Mouse (Mus musculus) ovary, postnatal 10 days (tissue): ENCODE results near the gene Prr14l.
A peak's percentile ranks its signal among the peaks of the same experiment; 100 is the strongest.
"Not testable (repeated sequence)": the region's sequence is repeated elsewhere in the genome, so short reads cannot be mapped to it uniquely, and the experiment has no call there.

Source experiments
- DNase-seq: peaks from one replicate; pipeline ENCODE4 v3.0.0; 2022; ENCODE audit warnings: low spot score

The Prr14l gene

DNA sequence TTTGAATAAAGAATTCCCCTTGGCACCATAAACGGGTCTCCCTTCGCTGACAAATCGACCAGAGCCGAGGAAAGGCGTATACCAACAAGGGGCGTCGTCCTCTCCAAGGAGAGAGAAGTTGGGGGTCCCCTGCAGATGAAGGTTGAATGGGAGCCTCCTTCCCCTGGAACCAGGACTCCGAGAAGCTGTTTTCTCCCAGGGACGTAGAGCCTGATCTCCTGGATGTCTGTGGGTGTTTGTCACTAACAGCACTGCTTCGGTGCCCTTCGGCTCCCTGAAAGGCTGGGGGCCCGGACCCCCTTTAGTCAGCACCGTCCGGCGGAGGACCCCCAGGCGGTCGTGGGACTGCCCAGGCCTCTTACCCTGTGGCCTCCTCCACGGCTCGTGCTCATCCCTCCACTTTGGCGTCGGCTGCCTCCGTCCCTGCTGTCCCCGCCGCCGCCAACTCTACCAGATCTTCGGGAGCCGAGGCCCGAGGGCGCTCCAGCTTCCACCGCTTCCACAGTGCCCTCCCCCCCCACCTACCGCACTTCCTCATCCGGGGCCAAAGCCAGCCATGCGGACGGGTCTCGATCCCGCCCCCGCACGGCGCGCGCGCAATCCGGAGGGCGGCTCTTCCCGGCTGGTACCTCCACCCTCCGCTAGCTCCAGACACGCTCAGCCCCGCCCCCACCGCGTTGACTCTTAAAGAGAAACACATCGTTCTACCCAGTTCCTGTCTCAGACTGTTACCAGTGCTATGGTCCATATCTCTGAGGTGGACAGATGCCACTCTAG lies at the start of gene Prr14l:
Prr14l (minus strand) TSS at position 526 of the 777 bp plus-strand sequence.
- peak; percentile 99 for DNase-seq

DNA sequence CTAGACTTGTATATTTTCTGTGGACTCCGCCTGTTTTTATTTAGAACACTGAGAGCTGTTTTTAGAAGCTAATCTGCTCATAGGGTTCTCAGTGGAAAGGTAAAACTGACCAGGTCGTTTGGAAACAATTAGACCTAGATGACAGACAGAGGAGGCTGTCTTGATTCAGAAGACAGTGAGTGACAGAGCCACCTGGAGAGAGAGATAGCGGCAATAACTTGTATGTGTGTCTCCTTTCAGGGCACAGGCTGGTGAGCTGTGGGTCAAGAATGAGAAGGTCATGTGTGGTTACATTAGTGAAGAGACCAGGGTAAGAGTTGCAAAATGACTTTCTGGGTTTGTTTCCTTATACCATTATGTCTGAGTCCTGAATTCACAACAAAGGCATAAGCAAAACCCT lies 32.7 kb upstream of the Prr14l start:
- no peak for DNase-seq

DNA sequence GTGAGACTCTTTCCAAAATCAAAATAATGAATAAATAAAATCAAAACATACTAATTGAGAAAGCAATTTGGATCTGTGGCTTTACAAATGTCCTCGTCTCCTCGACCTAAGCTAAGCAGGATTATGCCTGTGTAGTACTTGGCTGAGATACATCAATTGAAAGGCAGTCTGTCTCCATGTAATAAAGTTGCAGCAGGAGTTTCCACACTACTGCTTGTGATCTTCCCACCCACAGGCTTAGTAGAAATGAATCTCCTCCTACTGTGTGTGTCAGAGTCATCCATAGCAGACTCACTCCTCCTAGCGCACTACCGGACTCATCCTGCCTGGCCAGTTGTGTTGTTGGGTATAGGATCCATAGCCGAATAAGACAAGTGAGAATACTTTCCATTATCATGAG lies 18.3 kb upstream of the Prr14l start:
- no peak for DNase-seq

DNA sequence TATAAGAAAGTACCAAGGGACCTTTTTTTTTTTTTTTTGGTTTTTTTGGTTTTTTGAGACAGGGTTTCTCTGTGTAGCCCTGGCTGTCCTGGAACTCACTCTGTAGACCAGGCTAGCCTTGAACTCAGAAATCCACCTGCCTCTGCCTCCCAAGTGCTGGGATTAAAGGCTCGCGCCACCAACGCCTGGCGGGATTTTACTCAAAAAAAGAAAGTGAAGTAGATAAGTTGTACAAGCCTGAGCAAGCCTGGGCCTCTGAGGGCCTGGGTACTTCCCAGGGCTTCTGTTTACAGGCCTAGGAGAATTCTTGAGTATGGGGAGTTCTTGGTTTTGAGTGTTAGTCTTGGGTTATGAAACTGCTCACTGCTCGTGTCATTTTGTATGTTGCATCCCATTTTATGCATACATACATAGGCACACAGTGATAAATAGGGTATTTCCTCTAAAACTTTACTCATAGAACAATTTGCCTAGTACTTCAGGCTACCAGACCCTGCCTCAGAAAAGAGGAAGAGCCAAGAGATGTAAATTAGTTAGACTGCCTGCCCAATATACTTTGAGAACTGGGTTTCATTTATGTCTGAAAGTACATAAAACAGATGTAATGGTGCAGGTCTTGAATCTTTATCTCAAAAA lies 15.5 kb upstream of the Prr14l start:
- DNase-seq = no peak

DNA sequence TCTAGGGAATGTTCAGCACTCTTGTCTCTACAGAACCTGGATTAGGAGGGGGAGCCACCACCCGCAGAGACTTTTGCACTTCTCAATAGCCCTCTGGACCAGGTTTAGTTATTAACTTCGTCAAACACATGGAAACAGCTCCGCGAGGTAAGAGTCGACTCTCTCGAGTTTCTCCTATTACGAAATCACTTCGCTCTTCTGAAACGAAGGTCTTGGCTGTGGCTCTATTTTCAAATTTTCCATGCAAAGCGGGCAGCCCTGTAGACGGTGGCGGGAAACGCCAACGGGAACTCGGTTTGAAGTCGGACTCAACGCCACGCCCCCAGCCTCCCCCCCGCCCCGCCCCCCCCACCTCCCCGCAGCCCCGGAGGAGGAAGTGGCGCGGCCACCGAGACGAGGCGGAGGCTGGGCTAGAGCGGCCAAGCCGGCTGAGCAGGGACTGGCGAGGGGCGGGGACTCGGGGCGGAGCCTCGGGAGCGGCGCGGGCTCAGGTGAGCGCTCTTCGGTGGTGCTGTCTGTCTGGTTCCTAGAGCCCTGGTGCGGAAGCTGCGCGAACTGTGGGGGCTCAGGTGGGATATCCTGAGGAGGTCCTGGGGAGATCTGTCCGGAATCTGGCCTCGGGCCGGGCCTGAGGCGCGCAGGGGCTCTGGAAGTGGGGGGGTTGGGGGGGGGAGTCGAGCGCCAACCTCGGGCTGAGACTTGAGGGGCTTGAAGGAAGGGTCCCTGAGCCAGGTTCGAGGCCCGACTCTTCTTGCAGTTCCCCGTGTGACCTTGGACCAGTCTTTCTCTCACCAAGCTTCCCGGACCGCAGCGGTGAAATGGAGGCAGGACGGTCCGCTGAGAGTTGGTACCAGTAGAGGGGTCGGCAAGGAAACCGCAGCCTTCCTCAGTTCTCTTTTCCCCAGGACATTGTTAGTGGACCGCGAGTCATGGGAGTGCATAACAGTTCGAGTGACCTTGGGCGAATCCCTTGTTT lies 9.5 kb upstream of the Prr14l start, which contains the start of gene Depdc5:
Depdc5 (plus strand) TSS at position 449 of the 976 bp plus-strand sequence.
- DNase-seq = peak; percentile 76

DNA sequence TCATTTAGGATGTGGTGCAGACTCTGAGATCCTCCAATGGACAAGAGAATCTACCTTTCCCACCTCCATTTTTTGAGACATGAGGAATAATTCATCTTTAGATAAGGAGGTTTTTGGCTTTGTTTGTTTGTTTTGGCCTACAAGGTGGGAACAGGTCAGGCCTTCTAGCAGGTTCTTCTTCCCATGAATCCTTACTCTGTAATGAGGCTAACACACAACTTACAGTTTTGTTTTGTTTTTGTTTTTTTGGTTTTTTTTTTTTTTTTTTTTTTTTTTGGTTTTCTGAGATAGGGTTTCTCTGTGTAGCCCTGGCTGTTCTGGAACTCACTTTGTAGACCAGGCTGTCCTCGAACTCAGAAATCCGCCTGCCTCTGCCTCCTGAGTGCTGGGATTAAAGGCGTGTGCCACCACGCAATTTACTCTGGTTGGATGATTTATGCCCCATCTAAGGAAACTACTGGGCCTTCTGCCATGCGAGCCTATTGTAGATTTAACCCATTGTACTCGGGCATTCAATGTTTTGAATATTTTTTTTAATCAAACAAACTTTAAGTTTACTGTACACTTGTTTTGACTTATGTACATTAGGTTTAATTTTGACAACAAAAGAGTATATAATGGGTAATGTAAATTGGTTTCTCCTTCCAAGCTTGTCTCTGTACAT lies 8.5 kb upstream of the Prr14l start:
- no peak for DNase-seq

DNA sequence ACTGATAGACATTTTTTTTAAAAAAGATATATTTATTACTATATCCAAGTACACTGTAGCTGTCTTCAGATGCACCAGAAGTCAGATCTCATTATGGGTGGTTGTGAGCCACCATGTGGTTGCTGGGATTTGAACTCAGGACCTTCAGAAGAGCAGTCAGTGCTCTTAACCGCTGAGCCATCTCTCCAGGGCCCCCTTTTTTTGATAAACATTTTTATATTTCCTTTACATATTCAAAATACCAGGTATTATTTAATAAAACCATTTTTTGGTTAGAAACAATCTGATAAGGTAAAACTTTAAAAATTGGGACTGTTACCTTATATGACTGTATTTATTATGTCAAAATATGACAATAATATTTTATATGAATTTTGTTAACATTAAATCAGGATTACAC lies 7.0 kb upstream of the Prr14l start:
- no peak for DNase-seq

DNA sequence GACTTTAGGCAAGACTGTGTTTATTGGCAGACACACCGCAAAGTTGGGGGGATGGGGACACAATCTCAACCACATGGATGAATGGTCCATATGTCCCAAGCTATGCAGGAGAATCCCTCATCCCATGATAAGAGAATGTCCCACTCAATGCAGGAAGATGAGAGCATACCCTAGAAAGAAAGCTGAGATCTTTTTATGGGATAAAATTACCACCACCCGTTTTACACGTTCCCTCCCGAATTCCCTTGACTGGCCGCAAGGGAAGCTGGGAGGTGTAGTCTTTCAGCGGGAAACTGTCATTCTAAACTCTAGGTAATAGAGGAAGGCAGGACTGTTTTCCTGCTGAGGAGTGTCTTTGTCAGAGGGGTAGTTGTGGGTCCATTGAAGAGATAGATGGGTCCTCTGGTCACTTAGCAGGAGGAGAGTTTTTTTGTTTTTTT lies 3.7 kb upstream of the Prr14l start:
- DNase-seq = no peak

DNA sequence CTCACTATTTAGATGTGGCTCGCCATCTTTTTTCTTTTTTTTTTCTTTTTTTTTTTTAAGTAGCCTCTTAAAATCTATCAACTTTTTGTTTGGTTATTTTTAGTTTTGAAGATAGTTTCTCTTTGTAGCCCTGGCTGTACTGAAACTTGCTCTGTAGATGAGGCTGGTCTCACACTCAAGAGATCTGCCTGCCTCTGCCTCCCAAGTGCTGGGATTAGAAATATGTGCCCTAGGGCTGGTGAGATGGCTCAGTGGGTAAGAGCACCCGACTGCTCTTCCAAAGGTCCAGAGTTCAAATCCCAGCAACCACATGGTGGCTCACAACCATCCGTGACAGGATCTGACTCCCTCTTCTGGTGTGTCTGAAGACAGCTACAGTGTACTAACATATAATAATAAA lies 1.2 kb upstream of the Prr14l start:
- not testable (repeated sequence) for DNase-seq

DNA sequence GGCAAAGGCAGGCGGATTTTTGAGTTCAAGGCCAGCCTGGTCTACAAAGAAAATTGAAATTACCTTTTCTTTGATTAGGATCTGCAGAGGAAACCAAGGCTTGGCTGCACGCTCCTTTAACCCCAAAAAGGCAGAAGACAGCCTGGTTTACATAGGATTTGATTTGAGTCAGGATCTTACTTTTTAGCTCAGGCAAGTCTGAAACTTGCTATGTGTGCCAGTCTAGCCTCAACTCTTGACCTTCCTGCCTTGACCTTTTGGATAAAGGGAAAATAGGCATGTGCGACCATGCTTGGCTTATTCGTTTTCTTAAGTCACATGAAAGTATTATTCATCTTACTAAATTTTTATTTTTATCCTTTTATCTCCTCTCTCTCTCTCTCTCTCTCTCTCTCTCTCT lies 762 bp upstream of the Prr14l start:
- DNase-seq = no peak

DNA sequence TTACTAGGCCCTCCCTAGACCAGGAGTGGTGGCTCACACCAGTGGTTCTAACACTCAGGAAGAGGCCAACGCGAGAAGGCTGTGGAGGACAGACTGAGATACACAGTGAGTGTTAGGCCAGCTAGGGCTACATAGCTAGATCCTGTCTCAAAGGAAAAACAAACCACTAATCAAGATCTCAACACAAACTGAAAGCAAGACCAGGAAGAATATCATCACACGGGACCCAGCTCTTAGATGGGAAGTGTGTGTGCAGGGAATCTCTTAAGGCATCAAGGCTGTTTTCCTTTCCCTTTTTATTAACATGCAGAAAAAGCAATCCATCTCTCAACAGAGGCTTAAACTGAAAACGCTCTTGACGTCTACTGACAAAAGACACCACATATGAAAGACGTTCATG lies 2.0 kb downstream of the Prr14l start:
- no peak for DNase-seq

DNA sequence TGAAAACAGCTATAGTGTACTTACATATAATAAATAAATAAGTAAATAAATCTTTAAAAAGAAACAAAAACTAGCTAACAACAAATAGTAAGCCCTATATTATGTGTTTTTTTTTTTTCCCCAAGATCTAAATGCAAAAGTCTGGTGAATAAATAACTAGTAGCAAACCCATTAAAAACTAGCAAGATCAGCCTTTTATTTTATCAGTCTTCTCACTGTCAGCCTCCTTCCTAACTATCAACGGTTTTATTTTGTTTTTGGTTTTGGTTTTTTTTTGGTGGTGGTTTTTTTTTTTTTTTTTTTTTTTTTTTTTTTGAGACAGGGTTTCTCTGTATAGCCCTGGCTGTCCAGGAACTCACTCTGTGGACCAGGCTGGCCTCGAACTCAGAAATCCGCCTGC lies 4.5 kb downstream of the Prr14l start:
- not testable (repeated sequence) for DNase-seq

DNA sequence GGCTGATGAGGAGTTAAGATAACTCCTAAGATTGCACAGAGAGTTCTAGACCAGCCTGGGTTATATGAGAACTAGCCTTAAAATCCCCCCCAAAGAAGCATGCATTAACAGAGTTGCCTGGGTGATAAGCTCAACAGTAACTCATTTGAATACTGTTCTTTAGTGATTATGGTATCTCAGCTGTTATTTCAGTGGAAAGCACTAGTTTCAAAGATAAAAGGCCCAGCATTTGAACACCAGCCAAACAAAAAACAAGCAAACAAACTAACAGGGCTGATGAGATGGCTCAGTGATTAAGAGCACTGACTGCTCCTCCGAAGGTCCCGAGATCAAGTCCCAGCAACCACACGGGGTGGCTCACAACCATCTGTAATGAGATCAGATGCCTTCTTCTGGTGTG lies 4.9 kb downstream of the Prr14l start:
- no peak for DNase-seq

DNA sequence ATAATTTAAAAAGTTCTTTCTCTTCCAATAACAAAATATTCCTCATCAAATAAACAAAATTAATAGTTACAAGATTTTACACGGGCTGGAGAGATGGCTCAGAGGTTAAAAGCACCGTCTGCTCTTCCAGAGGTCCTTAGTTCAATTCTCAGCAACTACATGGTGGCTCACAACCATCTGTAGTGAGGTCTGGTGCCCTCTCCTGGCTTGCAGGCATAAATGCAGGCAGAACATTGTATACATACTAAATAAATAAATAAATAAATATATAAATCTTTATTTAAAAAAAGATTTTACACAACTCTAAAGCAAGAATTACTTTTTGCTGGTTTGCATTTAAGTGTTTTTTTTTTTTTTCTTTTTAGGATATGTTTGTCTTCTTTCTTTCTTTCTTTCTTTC lies 14.0 kb downstream of the Prr14l start:
- no peak for DNase-seq

DNA sequence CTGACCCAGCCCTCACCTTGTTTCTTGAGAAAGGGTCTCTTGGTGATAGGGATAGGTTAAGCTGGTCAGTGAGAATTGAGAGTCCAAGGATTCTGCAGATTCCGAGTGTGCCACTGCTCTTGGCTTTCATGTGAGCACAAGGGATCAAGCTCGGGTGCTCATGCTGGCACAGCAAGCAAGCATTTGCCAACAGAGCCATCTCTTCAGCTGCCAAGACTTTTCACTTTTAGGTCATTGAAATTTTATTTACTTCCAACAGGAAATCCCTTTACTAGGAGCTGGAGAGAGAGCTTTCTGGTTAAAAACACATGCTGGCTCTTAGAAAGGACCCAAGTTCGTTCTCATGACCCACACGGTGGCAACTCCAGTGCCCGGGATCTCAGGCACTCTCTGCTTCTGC lies 17.1 kb downstream of the Prr14l start:
- no peak for DNase-seq

DNA sequence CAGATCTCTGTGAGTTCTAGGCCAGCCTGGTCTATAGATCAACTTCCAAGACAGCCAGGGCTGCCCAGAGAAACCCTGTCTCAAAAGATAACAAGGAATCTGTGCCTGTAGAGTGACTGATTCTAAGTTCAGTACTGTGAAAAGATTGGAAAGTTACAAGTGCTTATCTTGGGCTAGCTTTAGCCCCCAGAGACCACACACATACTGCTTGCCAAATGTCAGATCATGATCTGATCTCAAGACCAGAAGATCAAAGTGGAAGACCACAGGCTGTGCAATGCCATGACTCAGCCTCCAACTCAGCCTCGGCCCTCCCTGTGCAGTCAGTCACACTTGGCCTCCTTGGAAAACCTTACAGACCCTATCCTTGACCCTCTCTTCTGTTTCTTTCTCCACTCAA lies 19.6 kb downstream of the Prr14l start:
- no peak for DNase-seq

DNA sequence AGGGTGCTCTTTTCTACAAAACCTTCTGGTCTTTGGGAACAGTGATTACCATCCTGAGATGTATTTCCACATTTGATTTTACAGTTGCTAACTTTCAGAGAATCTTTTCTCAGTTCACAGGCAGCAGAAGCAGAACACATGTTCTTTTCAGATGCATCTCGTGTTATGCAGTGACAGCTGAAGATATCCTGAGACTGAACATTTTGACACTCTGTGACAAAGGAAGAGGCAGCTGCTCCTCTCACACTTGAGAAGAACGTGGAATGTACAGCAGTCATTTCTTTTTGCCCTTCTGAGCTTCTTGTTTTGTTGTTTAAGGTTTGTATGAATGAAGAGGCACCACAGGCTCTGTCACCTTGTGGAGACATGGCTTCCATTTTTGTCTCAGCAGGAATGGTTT lies 24.0 kb downstream of the Prr14l start:
- DNase-seq = no peak

DNA sequence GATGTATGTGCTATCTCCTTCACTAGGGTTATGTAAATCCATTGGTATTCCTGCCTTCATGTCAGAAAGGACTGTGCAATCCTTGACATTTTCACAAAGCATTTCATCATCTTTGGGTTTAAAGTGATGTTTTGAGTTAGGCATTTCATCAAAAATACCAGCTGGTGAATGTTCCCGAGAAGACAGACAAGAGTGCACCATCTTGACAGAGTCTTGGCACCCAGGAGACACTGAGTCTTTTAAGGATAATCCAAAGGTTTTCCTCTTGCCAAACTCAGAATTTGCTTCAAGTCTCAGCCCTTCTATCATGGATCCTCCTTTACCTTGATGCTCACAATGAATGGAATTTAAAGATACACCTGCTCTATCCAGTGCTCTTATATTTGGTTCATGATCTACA lies 25.3 kb downstream of the Prr14l start:
- not testable (repeated sequence) for DNase-seq

DNA sequence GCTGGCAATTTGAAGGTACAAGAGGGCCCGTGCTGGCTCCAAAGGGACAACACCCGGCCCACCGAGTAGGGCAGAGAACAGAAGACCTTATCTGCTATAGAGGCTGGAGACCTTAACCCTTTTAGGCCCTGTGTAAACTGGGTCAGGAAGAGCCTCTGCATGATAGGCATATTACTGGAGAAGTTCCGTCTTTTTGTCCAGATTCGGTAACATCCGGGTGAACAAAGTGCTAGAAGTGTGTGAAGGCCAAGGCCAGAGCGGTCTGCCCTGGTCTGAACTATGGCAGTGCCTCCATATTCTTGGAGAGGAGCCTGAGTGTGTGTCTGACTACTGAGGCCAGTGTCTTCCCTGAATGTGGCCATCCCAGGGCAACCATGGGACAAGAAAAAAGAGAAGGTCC lies 27.0 kb downstream of the Prr14l start, which contains the start of gene Gm20671:
Gm20671 (minus strand) TSS at position 101 of the 400 bp plus-strand sequence.
- DNase-seq = no peak

DNA sequence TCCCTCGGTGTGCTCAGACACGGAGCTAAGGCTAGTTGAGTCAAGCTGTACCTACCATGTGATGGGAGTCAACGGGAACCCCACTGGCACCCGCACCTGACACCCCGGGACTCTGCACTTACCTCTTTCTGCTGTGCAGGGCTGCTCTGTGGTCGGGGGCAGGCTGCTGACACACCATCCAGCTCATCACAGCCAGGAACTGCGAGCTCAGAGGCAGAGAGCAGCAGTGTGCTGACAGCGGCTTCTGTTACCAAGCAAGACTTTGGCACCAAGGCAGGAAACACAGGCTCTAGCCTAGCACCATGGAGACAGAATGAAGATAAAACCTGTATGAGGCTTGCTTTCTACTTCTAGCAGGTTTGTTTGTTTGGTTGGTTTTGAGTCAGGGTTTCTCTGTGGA lies 33.6 kb downstream of the Prr14l start:
- no peak for DNase-seq

DNA sequence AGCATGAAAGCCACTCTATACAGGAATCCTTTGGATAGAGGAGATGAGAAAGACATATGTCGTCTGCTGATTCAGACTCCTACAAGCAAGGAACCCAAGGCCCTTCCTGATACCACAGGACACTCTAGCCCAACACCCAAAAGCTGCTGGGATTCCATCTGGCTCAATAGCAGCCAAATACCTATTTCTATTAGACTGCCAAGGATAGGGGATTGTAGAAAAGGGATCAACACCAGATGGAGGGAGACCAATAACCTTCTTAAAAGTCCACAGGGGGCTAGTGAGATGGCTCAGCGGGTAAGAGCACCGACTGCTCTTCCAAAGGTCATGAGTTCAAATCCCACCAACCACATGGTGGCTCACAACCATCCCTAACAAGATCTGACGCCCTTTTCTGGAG lies 38.7 kb downstream of the Prr14l start:
- no peak for DNase-seq

DNA sequence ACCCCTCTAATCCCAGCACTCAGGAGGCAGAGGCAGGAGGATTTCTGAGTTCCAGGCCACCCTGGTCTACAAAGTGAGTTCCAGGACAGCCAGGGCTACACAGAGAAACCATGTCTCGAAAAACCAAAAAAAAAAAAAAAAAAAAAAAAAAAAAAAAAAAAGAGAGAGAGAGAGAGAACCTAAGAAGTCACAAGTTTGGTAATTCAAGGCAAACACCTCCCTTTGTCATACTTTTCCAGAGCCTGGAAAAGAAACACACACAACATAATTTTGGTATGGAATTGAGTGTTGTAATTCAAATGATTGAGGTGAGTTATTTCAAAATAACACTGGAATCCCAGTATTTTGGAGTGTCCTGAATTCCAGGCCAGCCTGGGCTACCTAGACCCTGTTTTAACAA lies 67.6 kb downstream of the Prr14l start:
- not testable (repeated sequence) for DNase-seq
